Mouse (Mus musculus) kidney, embryonic 16.5 days (tissue): ENCODE measurements around the gene Cdkn1b. TPM values are rescaled to one million over a fixed set of nuclear protein-coding genes. Genes with fewer than 3 reads are reported as not detected.
A peak's percentile ranks its signal among the peaks of the same experiment; 100 is the strongest.

Experiments used
- ATAC-seq: fragments of 200-750 bp; cut with Nextera tagmentation; 2 replicates; pipeline ENCODE4 v1.8.0; 2017; ENCODE audit warnings: moderate TSS enrichment; ENCODE audit not compliant: low FRiP score, low TSS enrichment
- H3K27ac ChIP-seq: fragments of 300-500 bp; sonication (generic); 2 replicates; pipeline ENCODE4 v1.5.1; 2014; ENCODE audit warnings: low read length
- H3K27me3 ChIP-seq: fragments of 300-500 bp; sonication (generic); 2 replicates; pipeline ENCODE4 v1.6.1; 2014; ENCODE audit warnings: low read length, control low read depth, mixed read lengths; ENCODE audit not compliant: insufficient read depth
- H3K36me3 ChIP-seq: fragments of 300-500 bp; sonication (generic); 2 replicates; pipeline ENCODE4 v1.6.1; 2014; ENCODE audit warnings: low read length, control low read depth, mixed read lengths; ENCODE audit not compliant: insufficient read depth
- H3K4me1 ChIP-seq: fragments of 300-500 bp; sonication (generic); 2 replicates; pipeline ENCODE4 v1.6.1; 2014; ENCODE audit warnings: low read length, control low read depth, mixed read lengths; ENCODE audit not compliant: insufficient read depth
- H3K4me2 ChIP-seq: fragments of 300-500 bp; sonication (generic); replicated peaks from 2 replicates; pipeline ENCODE4 v1.6.1; 2014; ENCODE audit warnings: low read depth, low read length
- H3K4me3 ChIP-seq: fragments of 300-500 bp; sonication (generic); 2 replicates; pipeline ENCODE4 v1.5.1; 2014; ENCODE audit warnings: mild to moderate bottlenecking, low read length
- H3K9ac ChIP-seq: fragments of 300-500 bp; sonication (generic); replicated peaks from 2 replicates; pipeline ENCODE4 v1.6.1; 2014; ENCODE audit warnings: low read length
- H3K9me3 ChIP-seq: fragments of 300-500 bp; sonication (generic); 2 replicates; pipeline ENCODE4 v1.6.1; 2016; ENCODE audit warnings: low read length, control low read depth
- WGBS: fragments of 180-500 bp; shearing (Covaris S2); extraction: QIAGEN DNeasy Blood & Tissue Kit; methylation state at CpG from one replicate; pipeline ENCODE4 v1.1.7; 2014; 5-methylcytosine and 5-hydroxymethylcytosine counted together
- polyA plus RNA-seq: library from polyadenylated mRNA; unstranded; fragments of >200 nt; fragmentation: Nextera tagmentation; extraction: Ambion mirVana; gene quantifications from 2 replicates; pipeline ENCODE4 v1.2.1, GENCODE M21; 2015

The Cdkn1b gene
- polyA plus RNA-seq, 1 experiment from 2014 or later, result 13.4 TPM

GRCm38 (mm10) chr6:134961286-134961685, 41.1 kb downstream of the Cdkn1b start:
- H3K27me3 ChIP-seq, result no peaks in the 10 kb centered on the region
- H3K4me3 ChIP-seq, result no peak overlapping the region
- ATAC-seq, result no peak
- 0 out of 2 replicates have a peak, but pooled peaks cover 2% of the 10 kb centered on the region for H3K36me3 ChIP-seq
- H3K27ac ChIP-seq, result no peak overlapping the region
- no peak overlapping the region for H3K9ac ChIP-seq
- no peak overlapping the region for H3K4me2 ChIP-seq
- H3K9me3 ChIP-seq, result peaks cover 4% of the 10 kb centered on the region; the same call in 1 of the 2 replicates
- H3K4me1 ChIP-seq, result 0 out of 2 replicates have a peak, but pooled peaks cover 9% of the 10 kb centered on the region
- 42% methylated on average over 5 of the region's 5 CpGs for WGBS

GRCm38 (mm10) chr6:134961858-134962517, 41.8 kb downstream of the Cdkn1b start:
- 60% methylated on average over 9 of the region's 9 CpGs for WGBS
- Histone ChIP-seq H3K36me3 (no peaks in the 10 kb centered on the region), H3K27ac (no peak overlapping the region), H3K4me2 (no peak overlapping the region), H3K4me1 (0 out of 2 replicates have a peak, but pooled peaks cover 9% of the 10 kb centered on the region), H3K9ac (no peak overlapping the region), H3K27me3 (no peaks in the 10 kb centered on the region), H3K4me3 (no peak overlapping the region), H3K9me3 (peaks cover 4% of the 10 kb centered on the region; the same call in 1 of the 2 replicates)
- no peak for ATAC-seq

- Histone ChIP-seq H3K27me3 (no peaks in the 10 kb centered on the region), H3K36me3 (no peaks in the 10 kb centered on the region), H3K4me3 (no peak overlapping the region), H3K9me3 (peaks cover 4% of the 10 kb centered on the region; the same call in 1 of the 2 replicates), H3K4me2 (no peak overlapping the region), H3K27ac (no peak overlapping the region), H3K4me1 (0 out of 2 replicates have a peak, but pooled peaks cover 9% of the 10 kb centered on the region), H3K9ac (no peak overlapping the region)
- 69% methylated on average over 5 of the region's 5 CpGs for WGBS
- no peak for ATAC-seq
Observed at GRCm38 (mm10) chr6:134962518-134962893, 42.3 kb downstream of the Cdkn1b start.

GRCm38 (mm10) chr6:134963910-134964309, 43.7 kb downstream of the Cdkn1b start:
- H3K4me2 ChIP-seq, result no peak overlapping the region
- 0 out of 2 replicates have a peak, but pooled peaks cover 9% of the 10 kb centered on the region for H3K4me1 ChIP-seq
- H3K9ac ChIP-seq, result no peak overlapping the region
- H3K9me3 ChIP-seq, result peaks cover 4% of the 10 kb centered on the region; the same call in 1 of the 2 replicates
- H3K4me3 ChIP-seq, result no peak overlapping the region
- ATAC-seq, result no peak
- H3K36me3 ChIP-seq, result no peaks in the 10 kb centered on the region
- H3K27ac ChIP-seq, result no peak overlapping the region
- 73% methylated on average over 2 of the region's 2 CpGs for WGBS
- H3K27me3 ChIP-seq, result no peaks in the 10 kb centered on the region

GRCm38 (mm10) chr6:134966681-134967080, 46.5 kb downstream of the Cdkn1b start:
- H3K9ac ChIP-seq, result no peak overlapping the region
- H3K4me2 ChIP-seq, result no peak overlapping the region
- ATAC-seq, result no peak
- H3K9me3 ChIP-seq, result peaks cover 4% of the 10 kb centered on the region; the same call in 1 of the 2 replicates
- 0 out of 2 replicates have a peak, but pooled peaks cover 4% of the 10 kb centered on the region for H3K4me1 ChIP-seq
- H3K4me3 ChIP-seq, result no peak overlapping the region
- WGBS, result 87% methylated on average over 5 of the region's 5 CpGs
- no peak overlapping the region for H3K27ac ChIP-seq
- no peaks in the 10 kb centered on the region for H3K27me3 ChIP-seq
- H3K36me3 ChIP-seq, result no peaks in the 10 kb centered on the region

GRCm38 (mm10) chr6:134968326-134968725, 48.1 kb downstream of the Cdkn1b start:
- WGBS, result 26% methylated on average over 1 of the region's 1 CpGs

GRCm38 (mm10) chr6:134969498-134969897, 49.3 kb downstream of the Cdkn1b start:
- ATAC-seq, result no peak

More at GRCm38 (mm10) chr6:134968326-134968725, 48.1 kb downstream of the Cdkn1b start:
- no peak overlapping the region for H3K4me3 ChIP-seq
- H3K4me1 ChIP-seq, result no peaks in the 10 kb centered on the region
- peaks cover 4% of the 10 kb centered on the region; the same call in 1 of the 2 replicates for H3K9me3 ChIP-seq
- H3K36me3 ChIP-seq, result no peaks in the 10 kb centered on the region
- no peaks in the 10 kb centered on the region for H3K27me3 ChIP-seq
- H3K27ac ChIP-seq, result no peak overlapping the region
- no peak for ATAC-seq
- no peak overlapping the region for H3K4me2 ChIP-seq
- H3K9ac ChIP-seq, result no peak overlapping the region

GRCm38 (mm10) chr6:134972096-134972495, 51.9 kb downstream of the Cdkn1b start:
- Histone ChIP-seq H3K4me2 (no peak overlapping the region), H3K4me3 (no peak overlapping the region), H3K36me3 (no peaks in the 10 kb centered on the region), H3K4me1 (peaks cover 7% of the 10 kb centered on the region; the same call in 1 of the 2 replicates), H3K27ac (no peak overlapping the region), H3K9me3 (no peaks in the 10 kb centered on the region), H3K9ac (no peak overlapping the region), H3K27me3 (no peaks in the 10 kb centered on the region)
- 37% methylated on average over 4 of the region's 4 CpGs for WGBS
- ATAC-seq, result peak; percentile 46; the same call in 1 of the 2 replicates

More at GRCm38 (mm10) chr6:134969498-134969897, 49.3 kb downstream of the Cdkn1b start:
- Histone ChIP-seq H3K9me3 (peaks cover 4% of the 10 kb centered on the region; the same call in 1 of the 2 replicates), H3K36me3 (no peaks in the 10 kb centered on the region), H3K4me1 (peaks cover 7% of the 10 kb centered on the region; the same call in 1 of the 2 replicates), H3K27ac (no peak overlapping the region), H3K4me3 (no peak overlapping the region), H3K9ac (no peak overlapping the region), H3K4me2 (no peak overlapping the region), H3K27me3 (no peaks in the 10 kb centered on the region)
- WGBS, result 95% methylated on average over 2 of the region's 2 CpGs
